Mouse (Mus musculus) thymus, adult 2 months (tissue): ENCODE measurements around the gene Dnal1. TPM values are rescaled to one million over a fixed set of nuclear protein-coding genes. Genes with fewer than 3 reads are reported as not detected.

Experiments
- DNase-seq: peaks from one replicate; pipeline ENCODE4 v3.0.0; 2021
- H3K27ac ChIP-seq: fragments of 200-500 bp; 2 replicates; pipeline ENCODE4 v1.5.1; 2012; ENCODE audit warnings: low read length, control low read depth; ENCODE audit not compliant: control insufficient read depth, insufficient read depth
- H3K27me3 ChIP-seq: fragments of 200-500 bp; 2 replicates; pipeline ENCODE4 v1.6.1; 2012; ENCODE audit warnings: mild to moderate bottlenecking, low read length, moderate library complexity, mixed read lengths; ENCODE audit not compliant: control insufficient read depth, insufficient read depth
- H3K36me3 ChIP-seq: fragments of 200-500 bp; 2 replicates; pipeline ENCODE4 v1.6.1; 2012; ENCODE audit warnings: mild to moderate bottlenecking, low read length, moderate library complexity; ENCODE audit not compliant: control insufficient read depth, insufficient read depth
- H3K4me1 ChIP-seq: fragments of 200-500 bp; replicated peaks from 2 replicates; pipeline ENCODE4 v1.6.1; 2012; ENCODE audit warnings: low read length; ENCODE audit not compliant: control insufficient read depth, insufficient read depth
- H3K4me3 ChIP-seq: fragments of 200-500 bp; 2 replicates; pipeline ENCODE4 v1.5.1; 2012; ENCODE audit warnings: mild to moderate bottlenecking, low read length, control low read depth, moderate library complexity; ENCODE audit not compliant: control insufficient read depth, insufficient read depth
- CTCF ChIP-seq: fragments of 200-500 bp; IDR thresholded peaks from 2 replicates; pipeline ENCODE4 v1.5.1; 2012; ENCODE audit warnings: mild to moderate bottlenecking, control low read depth, low read length, moderate library complexity, borderline replicate concordance; ENCODE audit not compliant: control insufficient read depth, poor library complexity, insufficient read depth; ENCODE audit errors: extremely low read depth
- POLR2A ChIP-seq: fragments of 200-500 bp; IDR thresholded peaks from 2 replicates; pipeline ENCODE4 v1.6.1; 2012; ENCODE audit warnings: mild to moderate bottlenecking, low read length, control low read depth, moderate library complexity; ENCODE audit not compliant: control insufficient read depth, poor library complexity, insufficient read depth; ENCODE audit errors: extremely low read depth
- WGBS: fragments of 180-500 bp; shearing (Covaris S2); methylation state at CpG from one replicate; pipeline ENCODE4 v1.1.7; 2018; 5-methylcytosine and 5-hydroxymethylcytosine counted together
- polyA plus RNA-seq: library from polyadenylated mRNA; depleted of rRNA; stranded (reverse); fragments of >200 nt; gene quantifications from 2 replicates; pipeline ENCODE4 v1.2.3, GENCODE M21; 2012

Gene Dnal1
- polyA plus RNA-seq, 1 experiment: 3.0 TPM

- DNase-seq: peak; percentile 79
- H3K4me3 ChIP-seq: peak overlapping the region; percentile 47
- under 1% methylated on average over 20 of the region's 20 CpGs for WGBS
- peaks cover 23% of the 10 kb centered on the region for H3K36me3 ChIP-seq
- peak overlapping the region; percentile 68 for H3K27ac ChIP-seq
- TF ChIP-seq CTCF (no peak), POLR2A (0 out of 2 replicates have a peak, but pooled peaks have one; percentile 36)
- peaks cover 67% of the 10 kb centered on the region for H3K4me1 ChIP-seq
- H3K27me3 ChIP-seq: no peaks in the 10 kb centered on the region
Observed at GRCm38 (mm10) chr12:84175659-84176061, 61.5 kb downstream of the Dnal1 start.

DNA sequence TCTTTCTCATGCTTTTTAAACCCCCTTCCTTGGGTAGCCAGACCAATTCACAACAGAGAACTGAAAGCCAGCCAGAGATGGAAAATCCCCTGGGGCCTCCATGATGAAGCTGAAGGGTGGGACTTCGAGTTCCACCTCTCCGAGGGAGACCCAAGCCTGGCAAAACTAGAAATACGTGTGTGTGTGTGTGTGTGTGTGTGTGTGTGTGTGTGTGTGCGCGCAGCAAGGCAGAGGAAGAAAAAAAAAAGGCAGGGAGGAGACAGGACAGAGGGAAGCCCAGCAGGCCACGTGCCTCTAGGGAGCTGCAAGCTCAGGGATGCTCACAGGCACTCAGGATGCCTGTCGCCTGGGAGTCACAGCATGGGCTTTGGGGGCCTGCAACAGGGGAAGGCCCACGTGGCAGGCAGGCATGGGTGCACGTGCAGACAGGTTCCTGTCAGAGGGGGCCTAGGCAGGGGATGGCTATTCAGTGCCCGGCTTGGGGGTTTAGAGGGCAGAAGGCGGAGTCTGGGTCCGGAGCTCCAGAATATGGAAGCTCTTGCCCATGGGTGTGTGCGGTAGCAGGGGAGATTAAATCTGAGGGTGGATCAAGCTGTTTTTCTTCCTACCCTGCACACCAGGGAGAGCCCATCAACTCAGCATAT, 62.1 kb downstream of the Dnal1 start:
- peak overlapping the region; percentile 47 for H3K4me3 ChIP-seq
- H3K36me3 ChIP-seq: peaks cover 20% of the 10 kb centered on the region
- DNase-seq: peak; percentile 48
- peaks cover 69% of the 10 kb centered on the region for H3K4me1 ChIP-seq
- H3K27ac ChIP-seq: peak overlapping the region; percentile 68
- 0 out of 2 replicates have a peak, but pooled peaks have one; percentile 20 for TF ChIP-seq CTCF
- TF ChIP-seq POLR2A: no peak
- WGBS: 8% methylated on average over 13 of the region's 13 CpGs
- H3K27me3 ChIP-seq: no peaks in the 10 kb centered on the region

DNA sequence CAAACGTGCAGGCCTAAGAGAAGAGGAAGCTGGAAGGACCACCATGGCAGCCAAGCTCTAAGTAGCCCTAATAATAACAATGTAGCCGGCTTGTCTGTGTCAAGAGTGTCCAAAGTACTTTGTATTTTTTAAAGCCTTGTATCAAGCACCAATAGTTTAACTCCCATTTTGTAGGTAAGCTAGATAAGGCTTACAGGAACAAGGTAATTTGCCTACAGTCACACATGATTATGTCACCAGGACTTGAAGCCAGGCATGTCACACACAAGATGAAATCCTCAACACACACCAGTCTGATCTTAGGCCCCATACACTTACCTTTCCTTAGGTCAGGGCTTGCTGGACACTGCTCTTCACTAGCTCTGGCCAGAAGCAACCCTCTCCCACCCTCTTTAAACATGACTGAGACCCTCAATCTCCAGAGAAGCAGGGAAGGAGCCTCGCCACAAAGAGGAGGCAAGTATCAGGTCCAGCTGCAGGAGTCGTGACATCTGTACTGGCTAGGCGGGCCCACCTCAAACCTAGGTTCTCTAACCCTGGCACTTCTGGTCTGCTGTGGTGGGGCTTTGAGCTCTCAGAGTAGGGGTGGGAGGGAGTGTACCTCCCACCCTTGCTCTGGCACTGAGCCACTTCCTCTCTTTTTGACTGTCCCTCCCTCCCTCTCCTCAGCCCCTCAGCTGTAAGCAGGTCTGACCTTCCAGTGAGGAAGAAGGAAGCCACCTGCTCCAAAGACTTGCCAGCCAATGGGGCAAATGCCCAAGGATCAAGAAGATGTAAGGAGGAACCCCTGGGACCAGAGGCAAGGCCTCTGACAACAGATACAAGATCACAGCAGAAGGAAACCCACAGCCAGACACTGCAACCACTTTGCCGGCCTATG, 63.0 kb downstream of the Dnal1 start:
- Histone ChIP-seq H3K36me3 (peaks cover 11% of the 10 kb centered on the region; the same call in 1 of the 2 replicates), H3K27ac (peak overlapping the region; percentile 82), H3K27me3 (no peaks in the 10 kb centered on the region), H3K4me3 (no peak overlapping the region), H3K4me1 (peaks cover 75% of the 10 kb centered on the region)
- TF ChIP-seq POLR2A (no peak), CTCF (no peak)
- 15% methylated on average over 6 of the region's 6 CpGs for WGBS
- peak; percentile 58 for DNase-seq

- H3K4me3 ChIP-seq: no peak overlapping the region
- H3K36me3 ChIP-seq: peaks cover 3% of the 10 kb centered on the region; the same call in 1 of the 2 replicates
- H3K27me3 ChIP-seq: no peaks in the 10 kb centered on the region
- peaks cover 72% of the 10 kb centered on the region for H3K4me1 ChIP-seq
- H3K27ac ChIP-seq: no peak overlapping the region
- TF ChIP-seq CTCF: no peak
- TF ChIP-seq POLR2A: no peak
- WGBS: 56% methylated on average over 1 of the region's 1 CpGs
- DNase-seq: no peak
Observed at GRCm38 (mm10) chr12:84178052-84178451, 63.9 kb downstream of the Dnal1 start.

DNA sequence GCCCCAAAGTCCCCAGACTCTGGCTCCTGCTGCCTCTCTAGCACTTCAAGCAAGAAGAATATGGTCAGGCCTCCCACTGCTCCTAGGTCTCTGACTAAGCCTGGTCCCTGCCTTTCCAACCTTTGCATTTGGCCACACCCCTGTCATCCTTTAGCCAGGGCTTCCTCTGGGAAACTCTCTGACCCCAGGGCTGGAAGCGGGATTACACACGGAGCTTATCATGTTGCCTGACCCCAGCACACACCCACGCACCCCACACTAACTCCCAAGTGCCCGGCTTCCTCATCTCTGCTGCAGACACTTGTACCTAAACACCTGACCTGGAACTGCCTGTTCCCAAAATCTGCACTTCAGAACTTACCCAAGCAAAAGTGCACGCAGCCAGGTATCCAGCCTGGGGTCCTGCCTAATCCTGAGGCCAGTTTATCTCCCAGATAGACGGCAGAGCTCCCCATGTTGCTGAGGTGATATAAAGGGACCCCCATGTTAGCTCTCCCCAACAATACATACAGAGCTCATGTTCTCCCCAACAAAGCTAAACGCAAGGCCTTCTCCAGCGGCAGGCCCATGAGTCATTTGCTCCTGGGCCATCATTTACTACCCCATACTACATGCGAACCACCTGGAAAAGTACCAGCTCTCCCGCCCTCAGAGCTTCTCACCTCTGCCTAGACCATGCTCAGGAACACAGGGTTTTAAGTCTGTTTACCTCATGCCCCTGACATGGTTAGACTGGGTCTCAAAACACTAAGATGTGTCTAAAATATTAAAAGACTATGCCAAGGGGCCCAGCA, 64.7 kb downstream of the Dnal1 start:
- H3K4me3 ChIP-seq: no peak overlapping the region
- no peak for DNase-seq
- H3K27me3 ChIP-seq: no peaks in the 10 kb centered on the region
- no peak for TF ChIP-seq POLR2A
- no peak for TF ChIP-seq CTCF
- no peak overlapping the region for H3K27ac ChIP-seq
- WGBS: 91% methylated on average over 10 of the region's 10 CpGs
- H3K4me1 ChIP-seq: peaks cover 64% of the 10 kb centered on the region
- H3K36me3 ChIP-seq: no peaks in the 10 kb centered on the region; the same call in 1 of the 2 replicates

DNA sequence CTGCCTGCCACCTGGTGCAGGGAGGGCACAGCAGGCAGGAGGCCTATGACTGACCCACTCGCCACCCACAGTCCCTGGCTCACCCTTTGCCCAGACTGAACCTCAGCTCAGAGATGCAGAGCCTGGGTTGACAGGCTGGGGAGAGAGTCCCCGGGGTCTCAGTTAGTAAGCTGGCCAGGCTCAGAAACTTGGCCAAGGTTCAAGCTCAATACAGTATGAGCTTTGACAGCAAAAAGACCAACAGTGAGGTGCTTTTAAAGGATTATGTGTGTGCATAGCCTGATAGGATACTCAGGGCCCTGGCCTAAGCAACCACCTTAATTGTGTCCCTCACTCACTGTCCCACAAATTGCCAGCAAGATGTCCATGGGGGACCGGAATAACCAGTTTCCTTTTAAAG, 65.9 kb downstream of the Dnal1 start:
- no peak for TF ChIP-seq CTCF
- no peak for TF ChIP-seq POLR2A
- peaks cover 55% of the 10 kb centered on the region for H3K4me1 ChIP-seq
- H3K27ac ChIP-seq: no peak overlapping the region
- no peaks in the 10 kb centered on the region for H3K36me3 ChIP-seq
- no peak overlapping the region for H3K4me3 ChIP-seq
- 89% methylated on average over 3 of the region's 3 CpGs for WGBS
- DNase-seq: no peak
- no peaks in the 10 kb centered on the region for H3K27me3 ChIP-seq
